Mouse (Mus musculus): ENCODE data around the gene Gm7579.
"Not testable (repeated sequence)": the region's sequence is repeated elsewhere in the genome, so short reads cannot be mapped to it uniquely, and the experiment has no call there.

The Gm7579 gene

GRCm38 (mm10) chr7:142211559-142211958 is at the start of gene Gm7579:
Gene Gm7579 (plus strand): TSS chr7:142211859.
- DNase-seq: no peak

GRCm38 (mm10) chr7:142165639-142166038 is 46.0 kb upstream of the Gm7579 start, which contains the start of gene Gm4553:
Gene Gm4553 (minus strand): TSS chr7:142165739.
- DNase-seq: not testable (repeated sequence)

GRCm38 (mm10) chr7:142169836-142170235 is 41.8 kb upstream of the Gm7579 start:
- peak; percentile 13 for DNase-seq

- not testable (repeated sequence) for DNase-seq
Measured at GRCm38 (mm10) chr7:142175905-142176304, 35.8 kb upstream of the Gm7579 start, which contains the start of gene Krtap5-2. Gene Krtap5-2 (minus strand): TSS chr7:142176005.

GRCm38 (mm10) chr7:142178685-142179084 is 33.0 kb upstream of the Gm7579 start:
- no peak for DNase-seq

- DNase-seq: no peak
Measured at GRCm38 (mm10) chr7:142181021-142181420, 30.6 kb upstream of the Gm7579 start.

GRCm38 (mm10) chr7:142188156-142188555 is 23.5 kb upstream of the Gm7579 start:
- no peak for DNase-seq

GRCm38 (mm10) chr7:142190289-142190688 is 21.4 kb upstream of the Gm7579 start, which contains the start of gene Gm10153:
Gene Gm10153 (minus strand): TSS chr7:142190389.
- DNase-seq: no peak

- DNase-seq: no peak
Measured at GRCm38 (mm10) chr7:142198748-142199147, 12.9 kb upstream of the Gm7579 start.

GRCm38 (mm10) chr7:142201064-142201463 is 10.6 kb upstream of the Gm7579 start, which contains the start of gene Krtap5-3:
Gene Krtap5-3 (plus strand): TSS chr7:142201364.
- DNase-seq: no peak

GRCm38 (mm10) chr7:142205488-142205887 is 6.2 kb upstream of the Gm7579 start:
- no peak for DNase-seq

GRCm38 (mm10) chr7:142206891-142207290 is 4.8 kb upstream of the Gm7579 start:
- not testable (repeated sequence) for DNase-seq

- not testable (repeated sequence) for DNase-seq
Measured at GRCm38 (mm10) chr7:142212136-142212535, 477 bp downstream of the Gm7579 start.

- DNase-seq: no peak
Measured at GRCm38 (mm10) chr7:142224518-142224917, 12.9 kb downstream of the Gm7579 start.

GRCm38 (mm10) chr7:142229871-142230270 is 18.2 kb downstream of the Gm7579 start, which contains the start of gene Krtap5-5:
Gene Krtap5-5 (minus strand): TSS chr7:142229971.
- DNase-seq: not testable (repeated sequence)

GRCm38 (mm10) chr7:142231540-142231939 is 19.9 kb downstream of the Gm7579 start:
- DNase-seq: no peak

GRCm38 (mm10) chr7:142240978-142241377 is 29.3 kb downstream of the Gm7579 start, which contains the start of gene Gm40460:
Gene Gm40460 (minus strand): TSS chr7:142241078.
- DNase-seq: no peak

GRCm38 (mm10) chr7:142249824-142250223 is 38.2 kb downstream of the Gm7579 start:
- peak; percentile 25 for DNase-seq

- peak; percentile 30 for DNase-seq
Measured at GRCm38 (mm10) chr7:142255517-142255916, 43.9 kb downstream of the Gm7579 start.

GRCm38 (mm10) chr7:142258254-142258653 is 46.6 kb downstream of the Gm7579 start, which contains the start of gene Gm2431:
Gene Gm2431 (minus strand): TSS chr7:142258354.
- DNase-seq: not testable (repeated sequence)

All from lung, postnatal 36 days (tissue).